Mouse (Mus musculus) lung, postnatal 0 days (tissue): ENCODE data around the gene Cdk4. TPM values are rescaled to one million over a fixed set of nuclear protein-coding genes. Genes with fewer than 3 reads are reported as not detected.

ENCODE experiments used
- ATAC-seq: fragments of 200-750 bp; cut with Nextera tagmentation; 2 replicates; pipeline ENCODE4 v1.8.0; 2017; ENCODE audit warnings: moderate library complexity
- DNase-seq: peaks from one replicate; pipeline ENCODE4 v3.0.0-alpha.2; 2016; ENCODE audit warnings: low spot score
- H3K27ac ChIP-seq: fragments of 300-500 bp; sonication (generic); 2 replicates; pipeline ENCODE4 v1.5.1; 2014; ENCODE audit warnings: antibody characterized with exemption, mild to moderate bottlenecking, low read length, mixed read lengths
- H3K27me3 ChIP-seq: fragments of 300-500 bp; sonication (generic); replicated peaks from 2 replicates; pipeline ENCODE4 v1.6.1; 2014; ENCODE audit warnings: low read length, mixed read lengths; ENCODE audit not compliant: insufficient read depth
- H3K36me3 ChIP-seq: fragments of 300-500 bp; sonication (generic); 2 replicates; pipeline ENCODE4 v1.6.1; 2014; ENCODE audit warnings: low read length, mixed read lengths; ENCODE audit not compliant: insufficient read depth
- H3K4me1 ChIP-seq: fragments of 300-500 bp; sonication (generic); 2 replicates; pipeline ENCODE4 v1.6.1; 2014; ENCODE audit warnings: antibody characterized with exemption, low read depth, low read length, mixed read lengths; ENCODE audit not compliant: insufficient read depth
- H3K4me2 ChIP-seq: fragments of 300-500 bp; sonication (generic); replicated peaks from 2 replicates; pipeline ENCODE4 v1.6.1; 2014; ENCODE audit warnings: low read depth, mild to moderate bottlenecking, low read length, moderate library complexity, mixed read lengths
- H3K4me3 ChIP-seq: fragments of 300-500 bp; sonication (generic); 2 replicates; pipeline ENCODE4 v1.5.1; 2014; ENCODE audit warnings: low read depth, low read length
- H3K9ac ChIP-seq: fragments of 300-500 bp; sonication (generic); replicated peaks from 2 replicates; pipeline ENCODE4 v1.6.1; 2014; ENCODE audit warnings: low read depth, mild to moderate bottlenecking
- H3K9me3 ChIP-seq: fragments of 300-500 bp; sonication (generic); 2 replicates; pipeline ENCODE4 v1.6.1; 2016; ENCODE audit warnings: low read length, mixed read lengths
- CTCF ChIP-seq: IDR thresholded peaks from 2 replicates; pipeline ENCODE4 v1.5.1; 2016; ENCODE audit warnings: antibody characterized with exemption, mild to moderate bottlenecking
- EP300 ChIP-seq: IDR thresholded peaks from 2 replicates; pipeline ENCODE4 v1.6.1; 2016; ENCODE audit warnings: antibody characterized with exemption, mild to moderate bottlenecking, control low read depth
- WGBS: fragments of 180-500 bp; shearing (Covaris S2); extraction: QIAGEN DNeasy Blood & Tissue Kit; methylation state at CpG from one replicate; pipeline ENCODE4 v1.1.7; 2014; 5-methylcytosine and 5-hydroxymethylcytosine counted together
- polyA plus RNA-seq: library from polyadenylated mRNA; unstranded; fragments of >200 nt; fragmentation: Nextera tagmentation; extraction: Ambion mirVana; gene quantifications from 2 replicates; pipeline ENCODE4 v1.2.1, GENCODE M21; 2015

Cdk4 gene
- 358 and 362 TPM in 2 replicates for polyA plus RNA-seq

DNA sequence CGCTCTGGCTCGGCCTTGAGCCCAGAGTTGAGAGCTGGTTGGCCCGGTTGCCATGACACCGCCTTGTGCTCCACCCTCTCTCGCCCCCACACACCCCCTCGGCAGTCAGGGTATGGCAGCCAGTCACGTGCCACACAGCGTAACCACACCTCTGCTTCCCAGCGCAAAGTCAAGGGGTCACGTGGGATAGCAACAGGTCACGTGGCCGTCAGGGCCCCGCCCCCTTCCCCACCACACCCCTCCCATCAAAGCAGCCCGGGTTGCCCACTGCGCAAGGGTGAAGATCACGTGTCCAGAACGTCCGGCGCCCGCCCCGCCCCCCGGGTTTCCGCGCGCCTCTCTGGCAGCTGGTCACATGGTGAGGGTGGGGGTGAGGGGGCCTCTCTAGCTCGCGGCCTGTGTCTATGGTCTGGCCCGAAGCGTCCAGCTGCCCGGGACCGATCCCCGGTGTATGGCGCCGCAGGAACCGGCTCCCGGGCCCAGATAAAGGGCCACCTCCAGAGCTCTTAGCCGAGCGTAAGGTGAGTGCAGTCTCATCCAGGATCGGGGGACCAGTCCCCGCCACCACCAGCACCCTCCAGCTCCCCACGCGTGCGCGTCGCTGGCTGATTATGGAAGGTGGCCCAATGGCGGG, at the start of gene Cdk4:
Cdk4 (plus strand) TSS at position 296 of the 634 bp plus-strand sequence.
- Histone ChIP-seq H3K4me3 (peak within 1 kb of the TSS; percentile 62), H3K27me3 (0 out of 2 replicates have a peak, but pooled peaks cover 7% of the 10 kb centered on the region), H3K27ac (peak within 1 kb of the TSS; percentile 77), H3K36me3 (peaks cover 20% of the 10 kb centered on the region), H3K9ac (peak within 1 kb of the TSS; percentile 82), H3K9me3 (no peaks in the 10 kb centered on the region), H3K4me1 (peaks cover 5% of the 10 kb centered on the region; the same call in 1 of the 2 replicates), H3K4me2 (peak within 1 kb of the TSS; percentile 90)
- TF ChIP-seq EP300 (no peak), CTCF (no peak)
- 2% methylated on average over 46 of the region's 46 CpGs for WGBS
- peak; percentile 95 for ATAC-seq
- DNase-seq = peak; percentile 98

DNA sequence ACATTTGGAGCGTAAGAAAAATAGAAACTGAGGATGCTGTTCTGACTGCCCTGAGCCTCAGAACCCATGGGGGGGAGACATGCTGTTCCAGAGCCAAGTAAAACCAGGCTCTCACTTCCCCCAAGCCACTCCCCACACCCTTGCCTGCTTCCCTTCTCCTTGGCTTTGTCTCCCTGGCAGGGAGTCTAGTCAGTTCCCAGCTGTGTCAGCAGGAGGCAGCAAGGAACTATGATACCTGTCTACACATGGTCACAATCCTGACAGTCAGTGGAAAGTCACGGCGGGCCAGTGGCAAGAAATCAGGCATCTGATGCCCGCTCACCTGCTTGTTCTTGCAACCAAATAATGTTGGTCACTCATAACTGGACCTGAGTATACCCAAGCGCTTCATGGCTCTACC, 46.8 kb upstream of the Cdk4 start:
- Histone ChIP-seq H3K9me3 (no peaks in the 10 kb centered on the region), H3K4me1 (no peaks in the 10 kb centered on the region), H3K4me2 (no peak overlapping the region), H3K27me3 (no peaks in the 10 kb centered on the region), H3K4me3 (no peak overlapping the region), H3K9ac (no peak overlapping the region), H3K27ac (no peak overlapping the region), H3K36me3 (no peaks in the 10 kb centered on the region)
- 54% methylated on average over 5 of the region's 5 CpGs for WGBS
- TF ChIP-seq EP300 (no peak), CTCF (peak; percentile 65)
- ATAC-seq (no peak; the same call in 1 of the 2 replicates), DNase-seq (no peak)

GRCm38 (mm10) chr10:127017071-127017470, 46.3 kb upstream of the Cdk4 start:
- WGBS = 12% methylated on average over 2 of the region's 2 CpGs
- no peaks in the 10 kb centered on the region for H3K9me3 ChIP-seq
- H3K27me3 ChIP-seq = no peaks in the 10 kb centered on the region
- H3K4me2 ChIP-seq = no peak overlapping the region
- DNase-seq (no peak), ATAC-seq (no peak)
- no peak for TF ChIP-seq EP300
- TF ChIP-seq CTCF = no peak
- no peaks in the 10 kb centered on the region for H3K36me3 ChIP-seq
- no peak overlapping the region for H3K9ac ChIP-seq
- no peak overlapping the region for H3K4me3 ChIP-seq
- no peak overlapping the region for H3K27ac ChIP-seq
- no peaks in the 10 kb centered on the region for H3K4me1 ChIP-seq

DNA sequence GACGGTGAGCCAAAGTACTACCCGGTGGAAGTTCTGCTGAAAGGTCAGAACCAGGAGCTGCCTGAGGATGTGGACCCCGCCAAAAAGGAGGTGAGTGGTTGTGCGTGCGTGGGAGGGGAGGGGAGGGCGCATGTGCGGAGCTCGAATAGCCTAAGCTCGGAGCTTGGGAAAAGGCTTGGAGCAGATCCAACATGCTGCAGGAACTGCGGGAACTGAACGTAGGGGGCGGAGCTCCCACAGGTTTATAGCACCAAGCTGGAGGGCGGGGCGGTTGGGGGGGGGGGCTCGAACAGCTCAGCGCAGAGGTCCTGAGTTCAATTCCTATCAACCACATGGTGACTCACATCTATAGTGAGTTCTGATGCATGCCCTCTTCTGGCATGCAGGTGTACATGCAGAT, 44.9 kb upstream of the Cdk4 start:
- H3K4me2 ChIP-seq = no peak overlapping the region
- 0 out of 2 replicates have a peak, but pooled peaks cover 3% of the 10 kb centered on the region for H3K36me3 ChIP-seq
- ATAC-seq (no peak), DNase-seq (no peak)
- H3K9me3 ChIP-seq = no peaks in the 10 kb centered on the region
- no peaks in the 10 kb centered on the region for H3K4me1 ChIP-seq
- no peaks in the 10 kb centered on the region for H3K27me3 ChIP-seq
- no peak overlapping the region for H3K9ac ChIP-seq
- no peak overlapping the region for H3K4me3 ChIP-seq
- 69% methylated on average over 16 of the region's 16 CpGs for whole genome bisulfite sequencing
- no peak overlapping the region for H3K27ac ChIP-seq
- TF ChIP-seq CTCF (no peak), EP300 (no peak)

DNA sequence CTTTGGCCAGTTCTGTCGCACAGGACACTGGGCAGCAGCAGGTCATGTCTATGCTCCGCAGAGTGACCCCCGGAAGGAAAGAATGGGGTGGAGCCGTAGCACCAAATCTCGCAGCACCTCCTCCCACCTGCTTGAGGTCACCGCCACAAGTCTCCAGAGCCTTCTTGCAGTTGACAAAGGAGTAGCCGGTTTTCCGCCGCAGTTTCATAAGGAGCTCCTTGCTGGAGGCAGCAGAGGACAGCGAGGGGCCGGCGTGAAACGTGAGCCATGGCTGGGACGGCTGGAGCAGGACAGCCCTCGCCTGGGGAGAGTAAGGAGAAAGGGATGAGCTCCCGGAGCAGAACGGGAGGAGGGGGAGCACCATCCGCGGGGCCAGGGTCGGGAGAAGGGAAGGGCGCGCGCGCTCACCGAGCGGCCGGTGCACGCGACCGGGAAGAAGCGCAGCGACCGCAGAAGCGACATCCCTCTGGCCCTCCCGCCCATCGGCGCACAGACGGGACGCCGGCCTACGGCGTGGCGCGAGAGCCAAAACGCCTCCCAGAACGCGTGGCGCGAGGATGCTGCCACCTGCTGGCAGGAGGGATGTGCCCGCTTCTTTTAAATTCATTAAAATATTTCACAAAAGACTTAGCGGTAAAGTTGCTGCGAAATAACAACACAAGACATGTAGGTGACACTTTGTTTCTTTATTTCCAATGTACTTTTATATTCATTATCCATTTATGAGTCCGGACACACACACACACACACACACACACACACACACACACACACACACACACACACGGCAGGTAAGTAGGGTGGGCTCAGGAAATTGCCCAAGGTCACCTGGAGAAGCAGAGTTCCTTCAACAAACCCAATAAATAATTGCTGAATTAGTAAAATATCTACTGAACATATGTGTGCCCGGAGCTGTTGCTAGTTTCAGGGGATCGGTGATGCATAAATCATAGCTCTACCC, 32.7 kb upstream of the Cdk4 start, which contains the start of gene Tsfm:
Tsfm (minus strand) TSS at position 505 of the 961 bp plus-strand sequence.
- Histone ChIP-seq H3K9ac (peak within 1 kb of the TSS; percentile 74), H3K36me3 (no peaks in the 10 kb centered on the region; the same call in 1 of the 2 replicates), H3K27ac (peak within 1 kb of the TSS; percentile 82), H3K9me3 (no peaks in the 10 kb centered on the region), H3K4me1 (no peaks in the 10 kb centered on the region), H3K27me3 (no peaks in the 10 kb centered on the region), H3K4me3 (peak within 1 kb of the TSS; percentile 84), H3K4me2 (peak within 1 kb of the TSS; percentile 88)
- ATAC-seq (peak; percentile 94), DNase-seq (peak; percentile 94)
- WGBS = 5% methylated on average over 56 of the region's 56 CpGs
- TF ChIP-seq CTCF = peak; percentile 97
- no peak for TF ChIP-seq EP300

GRCm38 (mm10) chr10:127033301-127033741, 30.0 kb upstream of the Cdk4 start:
- DNase-seq = no peak
- no peak overlapping the region for H3K27ac ChIP-seq

More at GRCm38 (mm10) chr10:127033301-127033741, 30.0 kb upstream of the Cdk4 start:
- WGBS = 76% methylated on average over 7 of the region's 8 CpGs
- no peak overlapping the region for H3K4me2 ChIP-seq
- no peak overlapping the region for H3K9ac ChIP-seq
- ATAC-seq = no peak
- no peaks in the 10 kb centered on the region for H3K4me1 ChIP-seq
- H3K27me3 ChIP-seq = no peaks in the 10 kb centered on the region
- no peaks in the 10 kb centered on the region for H3K9me3 ChIP-seq
- H3K4me3 ChIP-seq = no peak overlapping the region
- H3K36me3 ChIP-seq = no peaks in the 10 kb centered on the region
- TF ChIP-seq EP300 (no peak), CTCF (no peak)
